Mouse (Mus musculus): ENCODE measurements at regions not wholly inside any gene's neighbourhood (a gene's known extent, or its start where the extent isn't known, plus 50 kb on each side); places are given as distances from the start of the nearest gene placed in this dataset.

GRCm38 (mm10) chr9:43858761-43859160, 115.0 kb downstream of the Nectin1 start:
- TF ChIP-seq CTCF (IDR thresholded peaks at IDR 0.05; ENCODE audit: low read depth, low read length): no peak
- TF ChIP-seq POLR2A (IDR thresholded peaks at IDR 0.05; ENCODE audit: insufficient read depth, low read length): no peak
- no peak for TF ChIP-seq EP300 (IDR thresholded peaks at IDR 0.05; ENCODE audit: insufficient read depth, low read depth, low read length)

Data from ES-Bruce4 (cell line).